Mouse (Mus musculus) right cerebral cortex, postnatal 10 days (tissue): ENCODE measurements at regions not wholly inside any gene's neighbourhood (a gene's known extent, or its start where the extent isn't known, plus 50 kb on each side); places are given as distances from the start of the nearest gene placed in this dataset.

Source experiments
- DNase-seq, 2 experiments: peaks; one replicate each; pipeline ENCODE4 v3.0.0; 2021; ENCODE audit warnings: low spot score in 2 of 2

DNA sequence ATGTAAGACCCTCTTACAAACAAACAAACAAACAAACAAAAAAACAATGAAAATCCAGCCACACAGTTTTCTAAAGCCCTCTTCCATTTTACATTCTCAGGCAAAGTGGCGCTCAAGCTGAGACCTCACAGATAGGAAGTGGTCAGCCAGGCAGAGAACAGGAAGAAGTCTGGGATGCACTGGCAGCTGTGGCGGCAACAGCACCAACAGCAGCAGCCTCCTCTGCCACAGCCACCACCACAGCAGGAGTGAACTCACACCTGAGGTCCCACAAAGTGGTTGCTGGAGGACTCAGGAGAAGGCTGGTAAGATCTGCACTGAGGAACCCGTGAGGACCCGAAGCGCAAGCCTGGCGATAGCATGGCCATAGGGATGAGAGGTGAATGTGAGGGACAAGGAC is 156.3 kb downstream of the Grm4 start:
- no peak for DNase-seq

GRCm38 (mm10) chr17:27364338-27364737 is 156.9 kb downstream of the Grm4 start:
- DNase-seq = no peak

GRCm38 (mm10) chr17:27363911-27364310 is 157.3 kb downstream of the Grm4 start:
- no peak for DNase-seq

GRCm38 (mm10) chr17:27362221-27362620 is 158.0 kb upstream of the Lemd2 start:
- DNase-seq = peak; percentile 73 to 86

DNA sequence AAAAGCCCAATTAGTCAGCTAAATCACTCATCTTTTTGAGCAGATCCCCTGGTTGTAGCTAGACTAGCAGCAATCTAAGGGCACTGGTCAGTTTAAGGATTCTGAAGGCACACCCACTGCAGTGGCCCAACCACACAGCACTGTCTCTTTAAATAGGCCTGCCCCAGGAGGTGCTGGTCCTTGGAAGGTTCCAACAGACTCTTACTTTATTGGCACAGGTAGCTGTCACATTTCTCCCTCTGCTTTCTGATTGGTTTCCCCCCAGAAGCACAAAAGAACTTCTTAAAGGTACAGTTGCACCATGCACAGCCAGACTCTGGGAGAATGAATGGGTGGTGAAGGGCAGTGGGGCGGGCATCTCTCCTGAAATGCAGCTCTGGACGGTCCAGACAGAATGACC is 157.1 kb upstream of the Lemd2 start:
- DNase-seq = peak; percentile 57 to 77

GRCm38 (mm10) chr17:27356862-27357261 is 152.6 kb upstream of the Lemd2 start:
- DNase-seq = no peak

GRCm38 (mm10) chr17:27355717-27356116 is 151.4 kb upstream of the Lemd2 start:
- DNase-seq = no peak

DNA sequence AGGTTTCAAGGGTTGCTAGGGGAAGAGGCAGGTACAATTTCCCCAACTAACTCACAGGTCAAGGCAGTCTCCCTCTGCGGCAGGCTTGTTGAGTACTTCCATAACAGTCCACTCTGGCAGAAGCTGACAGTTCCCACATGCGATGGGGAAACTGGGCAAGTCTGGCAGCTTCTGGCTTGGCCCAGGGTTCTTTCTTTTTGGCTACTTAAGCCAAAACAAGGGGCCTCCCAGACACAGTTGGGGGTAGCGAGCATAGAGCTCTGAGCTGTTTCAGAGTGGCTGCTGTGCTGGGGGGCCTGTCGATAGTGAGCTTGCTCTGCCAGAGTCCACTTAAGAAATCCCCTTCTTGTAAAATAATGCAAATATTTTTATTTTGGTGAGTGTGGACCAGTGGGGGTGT is 150.8 kb upstream of the Lemd2 start:
- DNase-seq = no peak

DNA sequence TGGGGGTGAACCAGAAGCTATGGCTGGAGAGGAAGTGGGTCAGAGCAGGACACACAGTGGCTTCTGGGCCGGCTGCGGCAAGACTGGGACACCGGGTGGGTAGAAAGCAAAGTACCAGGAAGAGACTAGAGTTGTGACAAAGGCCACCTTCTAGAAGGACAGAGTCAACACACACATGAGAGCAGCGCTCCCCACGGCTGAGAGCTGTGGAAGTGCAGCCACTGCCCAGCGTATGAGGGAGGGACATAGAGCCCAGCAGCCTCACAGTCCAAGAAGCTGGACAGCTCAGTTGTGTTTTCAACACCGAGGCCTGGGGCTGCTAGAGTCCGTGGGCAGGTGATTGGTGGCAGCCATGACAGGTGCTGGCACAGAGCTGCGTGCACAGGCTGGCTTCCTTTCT is 145.6 kb upstream of the Lemd2 start:
- DNase-seq = no peak

DNA sequence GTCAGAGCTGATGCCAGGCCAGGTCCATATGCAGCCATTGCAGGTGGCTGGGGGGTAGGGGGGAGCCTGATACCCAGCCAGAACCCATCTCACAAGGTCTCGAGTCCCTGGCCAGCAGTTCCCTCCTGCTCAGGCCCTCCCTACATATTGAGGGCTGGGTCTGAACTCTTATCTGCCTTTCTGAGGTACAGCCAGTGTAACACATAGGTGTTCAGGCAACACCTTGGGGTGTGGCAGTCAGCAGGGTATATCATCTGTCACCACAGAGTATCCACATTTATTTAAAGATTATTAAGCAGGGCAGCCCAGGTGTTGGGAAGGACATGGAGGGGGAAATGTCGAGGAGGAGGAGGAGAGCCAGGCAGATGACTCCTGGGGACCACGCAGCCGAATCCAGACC is 145.2 kb upstream of the Lemd2 start:
- no peak for DNase-seq

DNA sequence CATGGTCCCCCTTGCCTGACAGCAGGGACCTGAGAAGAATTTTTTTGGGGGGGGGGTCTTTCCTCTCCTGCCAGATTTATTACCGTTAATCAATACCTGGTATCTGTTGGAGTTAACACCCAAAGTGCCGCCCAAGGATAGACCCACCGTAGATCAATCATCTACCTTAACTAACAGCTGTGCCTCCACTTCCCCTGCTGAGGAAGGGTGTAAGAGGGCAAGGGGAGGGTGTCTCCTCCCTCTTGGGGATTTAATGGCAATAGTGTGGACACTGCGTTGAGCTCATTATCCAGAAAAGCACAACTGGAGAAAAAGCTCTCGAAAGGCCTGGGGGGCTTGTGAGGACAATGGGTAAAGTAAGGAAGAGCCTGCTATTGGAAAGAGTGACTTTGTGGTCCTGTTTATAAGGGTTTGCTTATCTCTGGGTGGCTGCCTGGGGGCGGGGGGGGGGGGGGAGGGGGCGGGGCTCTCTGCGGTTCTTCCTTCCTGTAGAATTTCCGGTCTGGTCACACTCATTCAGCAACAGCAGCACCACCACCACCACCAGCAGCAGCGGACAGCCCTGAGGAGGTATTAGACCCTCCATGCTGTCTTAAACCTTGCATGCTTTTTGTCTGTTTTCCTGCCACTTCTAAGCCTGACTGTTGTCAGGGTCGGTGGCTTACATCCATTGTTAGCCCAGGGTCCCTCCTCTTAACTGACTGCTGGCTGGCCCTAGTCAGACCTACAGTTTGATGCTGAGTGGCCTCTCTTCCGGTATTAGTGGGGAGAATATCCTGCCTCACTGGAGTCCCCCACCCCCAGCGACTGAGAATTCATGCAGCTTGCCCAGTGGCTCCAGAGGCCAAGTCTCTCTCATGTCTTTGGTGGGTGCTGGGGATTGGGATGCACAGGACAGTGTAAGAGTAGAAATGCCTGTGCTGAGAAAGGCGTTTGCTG is 138.0 kb upstream of the Lemd2 start:
- no peak for DNase-seq

- no peak for DNase-seq
Observed at GRCm38 (mm10) chr17:27339823-27340222, 135.6 kb upstream of the Lemd2 start.

- DNase-seq = no peak
Observed at GRCm38 (mm10) chr17:27339261-27339660, 135.0 kb upstream of the Lemd2 start.

- no peak for DNase-seq
Observed at GRCm38 (mm10) chr17:27335621-27336020, 131.4 kb upstream of the Lemd2 start.

DNA sequence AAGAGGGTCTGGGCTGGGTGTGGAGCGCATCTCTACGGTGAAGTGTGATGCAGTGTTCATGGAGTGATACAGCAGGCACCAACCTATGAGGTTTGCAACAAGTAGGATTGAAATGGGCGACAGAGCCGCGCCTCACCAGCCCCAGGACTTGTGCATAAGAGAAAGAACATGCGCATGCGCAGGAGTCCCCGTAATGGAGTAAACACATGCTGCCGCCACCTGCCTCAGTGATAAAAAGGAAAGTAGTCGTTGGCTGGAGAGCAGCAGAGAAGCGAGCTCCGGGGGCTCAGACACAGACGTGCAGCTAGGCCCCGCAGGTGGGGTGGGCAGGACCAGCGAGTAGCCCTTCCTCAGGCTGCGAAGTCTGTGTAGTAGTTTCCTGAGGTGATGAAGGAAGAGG is 129.3 kb upstream of the Lemd2 start:
- peak; percentile 74 to 82 for DNase-seq

GRCm38 (mm10) chr17:27333141-27333540 is 128.9 kb upstream of the Lemd2 start:
- DNase-seq = no peak

- DNase-seq = no peak
Observed at GRCm38 (mm10) chr17:27332076-27332475, 127.8 kb upstream of the Lemd2 start.

- DNase-seq = no peak
Observed at GRCm38 (mm10) chr17:27331630-27332029, 127.4 kb upstream of the Lemd2 start.

- DNase-seq = peak; percentile 57 to 66
Observed at GRCm38 (mm10) chr17:27329791-27330190, 125.5 kb upstream of the Lemd2 start.

GRCm38 (mm10) chr17:27329183-27329582 is 124.9 kb upstream of the Lemd2 start:
- no peak for DNase-seq

DNA sequence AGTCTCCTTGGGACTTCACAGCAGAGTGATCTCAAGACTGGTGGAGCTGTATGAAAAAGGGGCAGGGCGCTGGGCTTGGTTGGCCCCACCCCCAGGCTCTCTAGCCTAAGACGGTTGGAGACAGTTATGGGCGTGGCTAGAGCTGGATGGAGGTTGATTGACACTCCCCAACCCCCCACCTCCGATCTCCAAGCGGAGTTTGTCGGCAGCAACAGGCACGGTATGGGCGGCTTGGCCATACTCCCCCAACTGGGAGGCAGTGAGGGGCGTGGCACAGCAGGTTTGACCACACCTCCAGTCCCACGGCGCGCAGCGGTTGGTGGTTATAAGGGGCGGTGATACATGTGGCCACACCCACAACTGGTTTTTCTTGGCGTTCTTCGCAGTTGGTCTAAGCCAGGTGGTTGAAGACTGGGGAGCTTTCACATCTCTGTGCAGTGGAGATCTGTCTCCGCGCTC is 120.8 kb upstream of the Lemd2 start:
- DNase-seq = peak; percentile 89 to 92

DNA sequence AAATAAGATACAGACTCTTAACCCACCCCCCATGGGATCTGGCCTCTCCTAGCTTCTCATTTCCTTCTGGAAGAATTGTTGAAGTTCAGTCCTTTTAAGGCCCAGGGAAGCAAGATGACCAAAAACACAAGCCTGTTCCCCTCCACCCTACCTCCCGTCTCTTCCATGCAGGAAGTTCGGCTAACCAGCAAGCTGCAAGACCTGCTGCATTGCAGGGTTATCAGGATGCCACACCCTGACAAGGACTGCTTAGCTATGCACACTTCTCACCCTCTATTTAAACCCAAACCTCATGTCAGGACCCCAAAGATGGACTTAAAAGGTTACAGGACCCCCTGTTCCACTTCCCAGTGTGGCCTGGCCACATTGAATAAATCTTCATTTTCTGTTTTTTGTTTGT is 119.2 kb upstream of the Lemd2 start:
- DNase-seq = peak in 1 of 2 experiments; percentile 23

DNA sequence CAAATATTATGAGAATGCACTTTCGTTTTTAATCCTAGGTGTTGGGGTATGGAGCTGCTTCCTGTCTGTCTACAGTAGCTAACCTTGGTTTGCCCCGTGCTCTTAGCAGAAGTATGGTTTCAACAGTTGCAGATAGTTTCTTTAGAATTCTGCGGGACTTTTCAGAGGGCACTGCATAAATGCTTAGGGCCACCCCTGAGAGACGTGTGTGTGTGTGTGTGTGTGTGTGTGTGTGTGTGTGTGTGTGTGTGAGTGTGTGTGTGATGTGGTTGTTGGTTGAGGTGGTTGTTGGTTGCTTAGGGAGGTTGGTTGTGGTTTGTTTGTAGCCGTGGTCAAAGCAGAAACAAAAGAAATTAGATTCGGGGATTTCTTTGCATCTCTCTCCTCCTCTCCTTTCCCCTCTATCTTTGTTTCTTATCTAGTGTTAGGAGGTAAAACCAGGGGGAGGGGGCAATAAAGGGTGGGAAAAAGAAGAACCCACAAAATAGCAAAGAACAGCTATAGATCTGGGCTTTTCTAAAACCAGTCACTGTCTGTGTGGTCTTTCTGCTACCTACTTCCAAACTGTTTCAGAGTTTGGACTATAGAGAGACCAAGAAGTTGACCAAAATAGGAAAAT is 118.7 kb upstream of the Lemd2 start:
- DNase-seq = no peak
